Mouse (Mus musculus): ENCODE data around the gene Dhrs1.

Dhrs1 gene

DNA sequence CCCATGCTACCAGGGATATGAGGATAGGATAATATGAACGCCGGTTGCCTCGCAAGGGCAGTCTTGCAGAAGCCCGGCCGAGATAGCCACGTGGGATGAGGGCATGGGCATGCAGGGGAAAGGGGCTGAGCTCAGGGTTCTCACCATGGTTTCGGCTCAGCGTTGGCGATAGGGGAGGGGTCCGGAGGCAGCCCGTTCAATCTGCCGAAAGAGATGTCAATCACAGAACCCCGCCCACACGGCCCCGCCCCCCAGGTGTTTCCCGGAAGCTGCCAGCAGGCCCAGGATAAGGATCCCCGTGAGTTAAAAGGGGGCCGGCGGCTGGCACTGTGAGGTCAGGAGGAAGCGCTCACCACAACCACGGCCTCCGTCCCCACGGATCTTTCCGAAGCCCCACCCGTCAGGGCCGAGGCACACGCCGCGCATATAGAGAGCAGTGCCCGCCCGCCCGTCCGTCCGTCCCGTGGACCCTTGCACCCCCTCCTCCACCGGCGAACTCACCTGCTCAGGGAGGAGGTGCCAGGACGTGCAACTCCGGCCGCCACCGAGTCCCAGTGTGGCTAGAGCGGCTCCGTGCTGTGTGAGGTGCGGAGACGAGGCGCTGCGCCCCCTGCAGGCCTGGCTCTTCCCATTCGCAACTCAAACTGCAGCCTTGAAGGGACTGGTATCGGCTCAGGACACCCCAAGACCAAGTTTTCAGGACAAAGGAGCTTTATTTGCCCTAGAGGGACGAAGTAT, 23.6 kb downstream of the Dhrs1 start, which contains the start of gene Rabggta:
TSS of gene Rabggta (minus strand) at position 564 of the 738 bp plus-strand sequence.
- DNase-seq (ENCODE audit: extremely low spot score, low spot score) = peak; percentile 94

DNA sequence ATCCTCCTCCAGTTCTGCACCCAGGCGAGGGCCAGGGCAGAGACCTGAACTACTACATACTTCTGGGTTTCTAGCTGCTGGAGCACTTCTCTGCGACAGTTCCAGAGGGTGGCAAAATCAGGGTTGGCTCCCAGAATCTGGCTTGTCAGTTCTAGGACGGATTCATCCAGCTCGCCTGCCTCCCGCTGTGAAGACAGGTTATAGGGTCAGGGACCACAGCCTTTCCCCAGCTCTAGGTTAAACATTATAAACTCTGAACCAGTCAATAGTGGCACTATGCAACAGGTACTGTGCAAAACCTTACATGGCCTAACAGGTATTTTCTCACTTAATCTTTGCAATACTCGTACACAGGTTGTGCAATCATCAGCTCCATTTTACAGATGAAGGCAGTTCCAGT, 24.4 kb downstream of the Dhrs1 start:
- DNase-seq (ENCODE audit: extremely low spot score, low spot score) = no peak

DNA sequence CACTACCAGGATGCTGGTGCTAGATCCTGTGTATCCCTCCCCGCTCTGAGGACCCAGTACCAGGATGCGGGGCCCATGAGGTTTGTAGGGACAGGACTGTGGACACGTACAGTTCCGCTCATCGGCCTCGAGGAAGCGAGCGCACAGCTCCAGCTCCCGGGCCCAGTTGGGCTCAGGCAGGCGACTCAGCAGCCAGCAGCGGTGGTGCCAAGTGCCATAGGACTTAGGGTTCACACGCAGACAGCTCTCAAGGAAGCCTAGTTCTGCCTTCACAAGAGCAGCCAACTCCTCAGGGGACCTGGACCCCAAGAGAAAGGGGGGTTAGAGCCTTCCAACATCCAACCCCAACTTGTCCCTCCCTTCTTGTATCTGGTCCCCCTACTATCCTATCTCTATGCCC, 24.8 kb downstream of the Dhrs1 start:
- no peak for DNase-seq (ENCODE audit: extremely low spot score, low spot score)

DNA sequence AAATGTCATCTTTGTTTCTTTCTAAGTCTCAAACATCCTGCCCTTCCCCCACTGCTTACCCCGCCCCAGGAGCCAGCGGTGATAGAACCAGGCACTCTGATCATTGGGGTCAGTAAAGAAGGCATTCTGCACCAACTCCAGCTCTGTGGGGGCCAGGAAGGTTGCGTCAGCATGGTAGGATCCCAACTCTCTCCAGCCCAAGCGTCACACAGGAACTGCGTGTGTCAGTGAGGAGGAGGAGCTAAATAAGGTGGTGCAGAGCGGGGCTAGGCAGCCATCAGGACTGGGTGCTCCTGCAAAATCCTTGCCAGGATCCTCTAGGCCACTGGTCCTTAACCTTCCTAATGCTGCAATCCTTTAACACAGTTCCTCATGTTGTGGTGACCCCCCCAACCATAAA, 25.8 kb downstream of the Dhrs1 start:
- DNase-seq (ENCODE audit: extremely low spot score, low spot score) = no peak

DNA sequence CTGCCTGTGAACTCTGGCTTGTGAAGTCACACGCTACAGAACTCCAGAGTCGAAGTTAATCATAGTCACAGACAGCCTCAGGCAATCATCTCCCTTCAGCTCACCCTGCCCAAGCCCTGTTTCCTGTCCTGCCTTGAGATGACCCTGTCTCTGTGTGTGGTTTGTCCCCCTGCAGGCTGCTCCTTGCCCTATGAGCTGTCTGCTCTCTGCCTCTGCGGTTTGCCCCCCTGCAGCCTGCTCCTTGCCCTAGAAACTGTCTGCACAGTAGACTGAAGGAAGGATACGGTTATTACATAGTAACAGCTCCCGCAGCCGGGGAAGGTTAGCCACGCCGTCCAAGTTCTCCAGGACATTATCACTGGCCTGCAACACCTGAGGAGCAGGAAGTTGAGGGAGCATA, 28.6 kb downstream of the Dhrs1 start:
- no peak for DNase-seq (ENCODE audit: extremely low spot score, low spot score)

DNA sequence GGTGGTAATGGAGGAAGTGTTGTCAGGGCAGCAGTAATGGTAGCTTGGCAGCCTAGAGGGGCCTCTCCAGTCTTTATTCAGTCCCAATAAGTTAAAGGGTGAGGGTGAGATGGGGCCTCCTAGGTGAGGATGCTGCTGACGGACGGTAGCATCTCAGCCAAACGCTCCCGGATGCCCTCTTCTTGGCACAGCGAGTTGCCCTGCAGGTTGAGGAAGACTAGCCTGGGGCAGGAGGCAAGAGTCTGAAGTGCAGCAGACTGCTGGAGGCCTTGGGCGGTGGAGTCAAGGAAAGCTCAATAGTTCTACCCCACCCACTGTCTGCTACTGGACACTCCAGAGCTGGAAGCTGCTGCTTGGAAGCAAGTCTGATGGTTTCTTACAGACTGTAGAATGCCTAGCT, 29.2 kb downstream of the Dhrs1 start:
- DNase-seq (ENCODE audit: extremely low spot score, low spot score) = no peak

DNA sequence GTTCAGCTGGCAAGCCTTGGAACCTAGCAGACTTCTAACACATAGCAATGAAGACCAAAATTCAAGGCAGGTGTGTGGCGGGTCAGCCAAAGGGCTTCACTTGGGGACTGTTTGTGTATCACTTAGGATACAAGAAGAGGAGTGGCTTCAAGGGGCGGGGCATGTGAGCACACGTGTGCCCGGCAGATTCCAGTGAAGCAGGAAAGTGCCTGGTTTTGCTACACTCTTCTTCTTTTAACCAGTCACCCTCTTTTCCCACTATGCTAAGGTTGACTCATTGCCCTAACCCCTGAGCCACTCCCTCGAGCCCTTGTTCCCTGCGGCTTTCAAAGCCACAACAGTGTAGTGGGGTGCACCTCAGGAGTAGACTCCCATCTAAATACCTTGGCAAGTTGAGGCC, 30.6 kb downstream of the Dhrs1 start:
- DNase-seq (ENCODE audit: extremely low spot score, low spot score) = no peak

DNA sequence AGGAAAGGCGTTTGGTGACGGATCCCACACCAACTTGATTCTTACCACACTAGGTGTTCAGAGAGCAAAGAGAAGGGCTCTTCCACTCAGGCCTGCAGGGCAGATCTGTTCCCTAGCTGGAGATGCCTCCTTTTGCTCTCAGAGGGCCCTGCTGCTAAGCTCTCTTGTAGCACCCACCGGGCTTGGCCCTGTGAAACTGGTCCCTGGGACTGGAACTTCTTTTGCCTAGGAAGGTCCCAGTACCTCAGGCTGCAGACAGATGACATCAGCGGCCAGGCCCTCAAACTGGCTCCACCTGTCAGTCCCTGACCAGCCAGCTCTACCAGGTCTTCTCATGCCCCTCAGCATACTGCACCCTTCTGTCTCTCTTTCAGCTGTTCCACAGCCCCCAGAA, 31.8 kb downstream of the Dhrs1 start, which contains the start of gene Tgm1:
TSS of gene Tgm1 (minus strand) at position 198 of the 394 bp plus-strand sequence.
- DNase-seq (ENCODE audit: extremely low spot score, low spot score) = no peak

DNA sequence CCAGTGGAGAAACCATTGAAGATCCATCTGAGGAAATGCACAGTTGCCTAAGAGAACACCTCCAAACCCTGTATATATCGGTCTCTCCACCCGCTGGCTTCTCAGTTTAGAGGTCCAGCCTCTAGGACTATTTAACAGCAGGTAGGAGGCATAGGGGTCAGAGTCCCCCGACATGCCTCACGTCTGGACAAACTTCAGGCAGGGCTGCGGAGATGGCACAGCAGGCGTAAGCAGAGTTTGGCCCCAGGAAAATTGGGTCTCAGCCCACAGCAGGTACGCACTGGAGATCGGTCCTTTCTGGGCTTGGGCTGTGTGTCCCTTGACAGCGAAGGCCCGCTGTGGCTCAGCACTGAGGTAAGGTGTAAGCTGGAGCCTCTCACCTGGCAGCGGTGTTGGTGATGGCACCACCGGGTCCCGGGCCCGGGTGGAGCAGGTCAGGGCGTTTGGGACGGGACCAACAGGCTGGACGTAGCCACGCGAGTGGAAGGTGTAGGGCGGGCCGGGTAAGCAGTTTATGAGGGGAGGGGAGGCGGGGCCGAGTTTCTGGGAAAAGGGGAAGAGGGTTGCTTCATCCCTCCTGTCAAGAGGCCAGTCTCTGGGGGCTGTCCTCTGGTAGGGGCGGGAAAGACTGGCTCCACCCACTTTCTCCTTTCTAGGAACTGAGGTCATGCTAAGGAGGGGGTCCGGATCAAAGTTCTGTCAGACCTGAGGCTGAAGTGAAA, 32.3 kb downstream of the Dhrs1 start:
- no peak for DNase-seq (ENCODE audit: extremely low spot score, low spot score)

DNA sequence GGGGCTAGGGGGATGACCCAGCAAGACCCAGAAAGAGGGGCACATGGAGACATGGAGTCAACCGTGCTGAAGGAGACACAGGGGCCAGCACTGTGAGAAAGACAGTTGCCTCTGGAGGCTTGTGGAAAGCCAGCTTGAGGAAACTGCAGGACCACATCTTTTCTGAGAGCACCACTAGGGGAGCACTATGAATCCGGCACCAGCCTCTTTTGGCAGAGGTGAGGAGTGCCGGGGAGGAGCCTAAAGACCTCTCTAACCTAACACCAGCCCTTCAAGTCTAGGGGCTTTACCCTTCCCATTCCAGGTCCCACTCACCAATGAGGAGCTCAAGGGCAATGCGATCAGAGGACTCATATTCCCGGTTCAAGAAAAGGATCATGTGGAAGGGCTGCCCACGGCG, 33.7 kb downstream of the Dhrs1 start:
- no peak for DNase-seq (ENCODE audit: extremely low spot score, low spot score)

DNA sequence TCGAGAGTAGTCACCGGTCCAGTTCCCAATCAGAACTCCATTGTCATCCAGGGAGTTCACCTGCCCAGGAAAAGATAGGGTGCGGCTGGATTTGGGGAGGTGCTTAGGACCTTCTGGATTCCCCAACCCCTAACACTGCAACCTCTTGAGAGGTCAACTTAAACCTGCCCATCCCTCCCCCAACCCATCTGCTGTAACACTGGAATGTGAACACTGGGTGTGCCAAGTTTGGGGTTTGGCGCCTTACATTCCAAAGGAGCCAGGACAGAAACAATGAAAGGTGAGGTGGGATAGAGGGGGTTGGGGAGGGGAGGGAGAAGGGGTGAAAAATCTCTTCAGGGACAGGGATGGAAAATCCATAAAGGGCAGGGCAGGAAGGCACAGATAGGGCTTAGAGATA, 36.0 kb downstream of the Dhrs1 start:
- no peak for DNase-seq (ENCODE audit: extremely low spot score, low spot score)

DNA sequence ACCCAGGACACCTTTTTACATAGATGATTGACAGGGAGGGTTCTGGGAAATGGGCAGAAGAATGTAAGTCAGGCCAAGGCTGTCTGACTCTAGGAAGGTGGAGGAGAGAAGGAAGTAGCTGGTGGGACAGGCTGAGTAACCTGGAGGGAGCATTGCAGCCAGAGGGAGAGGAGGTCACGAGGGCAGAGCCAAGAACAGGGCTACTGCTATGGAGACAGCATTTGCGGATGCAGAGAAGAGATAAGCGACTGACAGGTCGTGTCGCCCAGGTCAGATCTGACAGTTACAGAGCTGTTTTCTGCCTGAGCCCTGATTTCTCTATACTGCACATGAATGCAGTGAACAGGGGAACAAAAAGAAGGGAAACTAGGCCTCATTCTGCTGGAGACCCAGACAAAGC, 38.1 kb downstream of the Dhrs1 start:
- DNase-seq (ENCODE audit: extremely low spot score, low spot score) = no peak

DNA sequence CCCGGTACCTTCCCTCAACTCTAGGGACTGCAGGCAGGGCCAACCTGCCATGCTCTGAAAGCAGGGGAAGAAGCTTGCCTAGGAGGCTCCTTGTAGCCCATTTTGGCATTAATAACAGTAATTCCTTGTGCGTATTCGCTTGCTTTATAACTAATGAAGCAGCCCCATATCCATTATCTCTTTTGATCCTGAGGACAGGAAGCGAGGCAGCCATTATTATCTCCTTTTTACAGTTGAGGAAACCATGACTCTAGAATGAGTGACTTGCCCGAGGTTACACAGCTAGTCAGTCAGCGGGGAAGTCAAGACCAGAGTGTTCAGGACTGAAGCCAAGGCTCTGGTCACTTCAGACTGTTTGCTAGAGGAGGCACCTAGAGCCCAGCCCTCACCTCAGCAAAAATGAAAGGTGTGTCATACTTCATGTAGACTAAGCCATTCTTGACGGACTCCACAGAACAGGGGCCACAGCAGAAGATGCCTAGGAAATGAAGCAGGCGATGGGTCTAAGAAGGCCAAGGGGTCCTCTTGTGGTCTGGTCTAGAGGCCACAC, 39.4 kb downstream of the Dhrs1 start:
- DNase-seq (ENCODE audit: extremely low spot score, low spot score) = no peak

DNA sequence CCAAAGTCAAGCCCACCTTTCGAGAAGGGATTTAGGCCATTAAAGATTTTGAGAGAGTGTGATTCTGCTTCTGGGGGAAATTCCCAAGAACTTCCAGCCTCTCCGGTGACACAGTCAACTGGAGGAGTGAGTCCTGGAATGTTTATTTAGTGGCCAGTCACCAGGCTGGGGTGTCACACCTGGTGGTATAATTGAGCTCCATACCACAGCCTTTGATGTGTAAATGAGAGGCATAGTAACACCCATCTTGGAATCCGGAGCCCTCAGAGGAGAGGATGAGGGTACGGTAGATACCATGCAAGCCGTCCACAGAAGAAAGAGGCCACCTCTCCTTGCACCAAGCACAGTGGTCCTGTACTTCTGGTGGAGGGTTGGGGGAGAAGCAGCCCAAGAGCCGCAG, 42.7 kb downstream of the Dhrs1 start:
- DNase-seq (ENCODE audit: extremely low spot score, low spot score) = no peak

DNA sequence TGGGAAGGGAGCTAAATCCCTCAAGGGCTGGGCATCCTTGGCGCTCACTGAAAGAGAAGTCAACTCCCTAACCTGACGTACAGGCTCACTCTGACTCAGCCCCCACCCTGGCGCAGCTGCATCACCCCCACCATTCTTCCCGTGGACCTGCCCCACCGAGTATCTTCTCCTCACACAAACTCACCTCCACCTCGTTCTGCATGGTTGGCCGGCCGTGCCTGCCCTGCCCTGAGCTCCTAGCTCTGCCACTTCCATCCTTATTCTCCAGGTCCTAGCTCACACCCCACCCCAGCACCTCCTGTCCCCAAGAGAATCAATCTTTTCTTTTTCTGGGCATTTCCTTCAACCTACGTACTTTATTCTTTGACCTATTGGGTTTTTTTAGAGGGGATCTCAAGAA, 44.4 kb downstream of the Dhrs1 start:
- DNase-seq (ENCODE audit: extremely low spot score, low spot score) = no peak

DNA sequence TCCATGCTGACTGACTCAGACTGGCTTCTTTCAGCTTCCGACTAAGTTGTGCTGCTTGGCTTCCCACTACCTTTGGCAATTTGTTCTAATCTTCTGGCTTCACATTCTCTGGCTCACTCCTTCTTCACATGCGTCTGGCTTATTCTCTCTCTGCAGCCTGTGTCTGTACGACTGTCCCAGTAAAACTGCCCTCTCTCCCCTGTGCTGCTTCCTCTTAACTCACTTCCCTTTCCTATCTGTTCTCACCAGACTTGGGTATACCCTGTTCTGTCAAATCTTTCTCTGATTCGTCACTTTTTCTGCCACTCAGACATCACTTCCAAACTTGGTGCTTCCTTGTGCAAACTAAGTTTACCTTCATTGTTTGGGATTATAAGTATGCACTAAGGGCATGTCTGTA, 48.3 kb downstream of the Dhrs1 start:
- DNase-seq (ENCODE audit: extremely low spot score, low spot score) = no peak

DNA sequence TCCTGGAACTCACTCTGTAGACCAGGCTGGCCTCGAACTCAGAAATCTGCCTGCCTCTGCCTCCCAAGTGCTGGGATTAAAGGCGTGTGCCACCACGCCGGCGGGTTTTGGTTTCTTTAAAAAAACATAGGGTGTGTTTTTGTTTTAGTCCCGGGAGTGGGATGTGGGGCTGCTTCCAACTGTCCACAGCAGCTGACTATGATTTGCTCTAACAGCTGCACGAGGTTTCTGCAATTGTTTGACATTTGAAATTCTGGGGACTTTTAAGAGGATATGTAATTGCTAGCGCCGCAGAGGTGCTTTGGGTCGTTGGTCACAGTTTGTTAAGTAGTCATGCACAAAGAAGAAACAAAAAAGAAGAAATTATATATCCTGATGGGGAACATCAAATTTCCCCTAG, 56.1 kb downstream of the Dhrs1 start:
- DNase-seq (ENCODE audit: extremely low spot score, low spot score) = no peak

Data from neural tube, embryonic 10.5 days (tissue).